Mouse (Mus musculus) myocyte (in vitro differentiated cells): ENCODE measurements around the gene Ccdc116.

Source experiments
- E2F4 ChIP-seq: IDR thresholded peaks from one replicate; pipeline ENCODE4 v1.6.1; 2011; ENCODE audit warnings: mild to moderate bottlenecking, control low read depth, moderate library complexity; ENCODE audit not compliant: insufficient read depth
- MAX ChIP-seq: IDR thresholded peaks from one replicate; pipeline ENCODE4 v1.6.1; 2011; ENCODE audit warnings: low read depth, mild to moderate bottlenecking, control low read depth
- MYOD1 ChIP-seq, 3 experiments: IDR thresholded peaks; one replicate each; pipeline ENCODE4 v1.6.1; 2011; ENCODE audit warnings: control low read depth in 2 of 3, low read depth in 2 of 3, mild to moderate bottlenecking in 2 of 3, moderate library complexity in 1 of 3; ENCODE audit not compliant: insufficient read length in 2 of 3, control insufficient read depth in 1 of 3
- MYOG ChIP-seq, 3 experiments: IDR thresholded peaks; one replicate each; pipeline ENCODE4 v1.6.1; 2011; ENCODE audit warnings: control low read depth in 2 of 3, low read depth in 2 of 3, mild to moderate bottlenecking in 2 of 3; ENCODE audit not compliant: insufficient read length in 2 of 3, control insufficient read depth in 1 of 3, insufficient read depth in 1 of 3
- POLR2A ChIP-seq: IDR thresholded peaks from one replicate; pipeline ENCODE4 v1.6.1; 2011; ENCODE audit warnings: low read depth, mild to moderate bottlenecking, control low read depth, moderate library complexity; ENCODE audit not compliant: insufficient read length
- POLR2AphosphoS2 ChIP-seq: IDR thresholded peaks from one replicate; pipeline ENCODE4 v1.6.1; 2011; ENCODE audit warnings: low read depth, control low read depth; ENCODE audit not compliant: insufficient read length
- SRF ChIP-seq: IDR thresholded peaks from one replicate; pipeline ENCODE4 v1.6.1; 2011; ENCODE audit warnings: low read depth; ENCODE audit not compliant: control insufficient read depth, insufficient read length
- TCF12 ChIP-seq: IDR thresholded peaks from one replicate; pipeline ENCODE4 v1.6.1; 2011; ENCODE audit warnings: mild to moderate bottlenecking, control low read depth; ENCODE audit not compliant: poor library complexity, insufficient read depth, severe bottlenecking
- TCF3 ChIP-seq: IDR thresholded peaks from one replicate; pipeline ENCODE4 v1.6.1; 2011; ENCODE audit warnings: low read depth, control low read depth; ENCODE audit not compliant: insufficient read length
- USF1 ChIP-seq: IDR thresholded peaks from one replicate; pipeline ENCODE4 v1.6.1; 2011; ENCODE audit warnings: low read depth, mild to moderate bottlenecking, control low read depth, moderate library complexity

DNA sequence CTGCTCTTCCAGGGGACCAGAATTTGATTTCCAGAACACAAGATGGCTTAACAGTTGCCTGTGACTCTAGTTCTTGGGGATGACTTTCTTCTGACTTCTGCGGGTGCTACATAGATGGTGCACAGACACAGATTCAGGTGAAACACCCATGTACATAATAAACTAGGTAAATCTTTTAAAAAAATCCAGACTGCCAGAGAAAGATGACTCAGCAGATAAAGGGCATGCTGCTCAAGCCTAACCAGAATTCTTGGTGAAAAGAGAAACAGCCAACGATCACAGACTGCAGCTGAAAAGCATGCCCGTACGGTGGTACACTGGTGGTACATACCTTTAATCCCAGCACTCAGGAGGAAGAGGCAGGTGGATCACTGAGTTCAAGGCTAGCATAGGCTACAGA, 46.8 kb upstream of the Ccdc116 start:
- no peak for TF ChIP-seq USF1
- TF ChIP-seq SRF, result no peak
- no peak for TF ChIP-seq POLR2A
- no peak for TF ChIP-seq E2F4
- no peak for TF ChIP-seq MAX
- no peak for TF ChIP-seq MYOG (IDR thresholded peaks at IDR 0.05; ENCODE audit: control insufficient read depth in 1 of 3, insufficient read depth in 1 of 3, insufficient read length in 2 of 3, low read depth in 2 of 3)
- TF ChIP-seq POLR2AphosphoS2, result no peak
- no peak for TF ChIP-seq TCF12
- no peak for TF ChIP-seq TCF3
- no peak for TF ChIP-seq MYOD1 (IDR thresholded peaks at IDR 0.05; ENCODE audit: control insufficient read depth in 1 of 3, insufficient read length in 2 of 3, low read depth in 2 of 3)
